Mouse (Mus musculus): ENCODE measurements around the gene Knop1.

Gene Knop1

DNA sequence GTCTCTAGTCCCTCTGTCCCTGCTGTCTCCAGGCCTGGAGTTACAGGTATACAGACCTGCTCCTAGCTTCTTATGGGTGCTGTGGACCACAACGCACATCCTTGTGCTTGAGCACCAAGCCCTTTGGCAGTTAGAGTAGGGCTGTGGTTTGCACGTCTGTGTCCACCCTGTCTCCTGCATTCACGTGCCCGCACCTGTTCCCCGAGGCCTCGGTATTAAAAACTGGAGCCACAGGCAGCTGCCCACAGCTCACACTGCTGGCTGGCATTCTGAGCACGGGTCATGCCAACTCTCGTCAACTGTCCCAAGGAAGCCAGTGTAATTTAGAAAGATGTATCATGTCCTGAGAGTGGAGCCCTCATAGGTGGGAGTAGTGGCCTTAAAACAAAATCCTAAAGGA lies 60.3 kb downstream of the Knop1 start:
- no peak for DNase-seq

DNA sequence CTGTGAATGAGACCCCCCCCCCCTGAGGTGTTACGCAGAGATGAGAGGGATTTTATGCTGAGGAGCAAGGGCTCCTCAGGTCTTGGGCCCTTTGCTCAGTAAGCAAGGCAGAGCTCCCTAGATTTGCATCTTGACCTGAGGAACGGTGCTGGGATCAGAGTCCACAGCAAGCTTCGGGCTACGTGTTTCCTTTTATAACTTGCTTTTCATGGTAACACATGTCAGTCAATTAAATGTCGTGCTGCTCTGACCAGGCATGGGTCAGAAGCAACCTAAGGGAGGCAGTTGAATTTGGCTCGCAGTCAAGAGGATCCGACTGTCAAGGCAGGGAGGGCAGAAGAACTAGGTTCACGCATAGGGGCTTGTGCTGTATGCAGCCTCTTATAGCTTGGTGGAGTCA lies 62.2 kb downstream of the Knop1 start:
- DNase-seq: no peak

Data from cerebellum, adult 9-11 months (tissue).